Mouse (Mus musculus): ENCODE data around the gene Thumpd2. TPM values are rescaled to one million over a fixed set of nuclear protein-coding genes. Genes with fewer than 3 reads are reported as not detected.

Thumpd2 gene
- polyA plus RNA-seq, 1 experiment from 2014 or later = 11.6 TPM

- no peak overlapping the region for H3K4me2 ChIP-seq (ENCODE audit: low read depth, low read length)
- no peak for ATAC-seq (ENCODE audit: low read depth)
- no peaks in the 10 kb centered on the region for H3K9me3 ChIP-seq (ENCODE audit: control insufficient read depth, low read length)
- H3K36me3 ChIP-seq (ENCODE audit: control insufficient read depth, insufficient read depth, low read length) = 0 out of 2 replicates have a peak, but pooled peaks cover 7% of the 10 kb centered on the region
- DNase-seq (ENCODE audit: low spot score) = no peak
- H3K27me3 ChIP-seq (replicated peaks; ENCODE audit: control insufficient read depth, insufficient read depth, low read length) = no peaks in the 10 kb centered on the region
- no peaks in the 10 kb centered on the region for H3K4me1 ChIP-seq (ENCODE audit: control insufficient read depth, insufficient read depth, low read length)
- H3K9ac ChIP-seq (ENCODE audit: low read depth, low read length) = no peak overlapping the region
- no peak overlapping the region for H3K27ac ChIP-seq (replicated peaks; ENCODE audit: low read depth, low read length)
- whole genome bisulfite sequencing = 93% methylated on average over 3 of the region's 3 CpGs
- H3K4me3 ChIP-seq (ENCODE audit: low read depth, low read length) = no peak overlapping the region
Measured at GRCm38 (mm10) chr17:81063346-81063745, 1.5 kb downstream of the Thumpd2 start.

GRCm38 (mm10) chr17:81062349-81062871 is 2.5 kb downstream of the Thumpd2 start:
- WGBS = 48% methylated on average over 6 of the region's 6 CpGs
- DNase-seq (ENCODE audit: low spot score) (no peak), ATAC-seq (ENCODE audit: low read depth) (no peak)
- Histone ChIP-seq H3K9ac (ENCODE audit: low read depth, low read length) (no peak overlapping the region), H3K4me3 (ENCODE audit: low read depth, low read length) (no peak overlapping the region), H3K4me2 (ENCODE audit: low read depth, low read length) (no peak overlapping the region), H3K36me3 (ENCODE audit: control insufficient read depth, insufficient read depth, low read length) (0 out of 2 replicates have a peak, but pooled peaks cover 7% of the 10 kb centered on the region), H3K27me3 (replicated peaks; ENCODE audit: control insufficient read depth, insufficient read depth, low read length) (no peaks in the 10 kb centered on the region), H3K27ac (replicated peaks; ENCODE audit: low read depth, low read length) (no peak overlapping the region), H3K4me1 (ENCODE audit: control insufficient read depth, insufficient read depth, low read length) (no peaks in the 10 kb centered on the region), H3K9me3 (ENCODE audit: control insufficient read depth, low read length) (no peaks in the 10 kb centered on the region)

- no peak for ATAC-seq (ENCODE audit: low read depth)
- Histone ChIP-seq H3K4me3 (ENCODE audit: low read depth, low read length) (no peak overlapping the region), H3K9ac (ENCODE audit: low read depth, low read length) (no peak overlapping the region), H3K36me3 (ENCODE audit: control insufficient read depth, insufficient read depth, low read length) (peaks cover 23% of the 10 kb centered on the region), H3K27ac (replicated peaks; ENCODE audit: low read depth, low read length) (no peak overlapping the region), H3K4me1 (ENCODE audit: control insufficient read depth, insufficient read depth, low read length) (no peaks in the 10 kb centered on the region), H3K4me2 (ENCODE audit: low read depth, low read length) (no peak overlapping the region), H3K27me3 (replicated peaks; ENCODE audit: control insufficient read depth, insufficient read depth, low read length) (no peaks in the 10 kb centered on the region), H3K9me3 (ENCODE audit: control insufficient read depth, low read length) (no peaks in the 10 kb centered on the region)
- DNase-seq (ENCODE audit: low spot score) = no peak
- 84% methylated on average over 8 of the region's 8 CpGs for WGBS
Measured at GRCm38 (mm10) chr17:81056796-81057381, 8.0 kb downstream of the Thumpd2 start.

GRCm38 (mm10) chr17:81056035-81056434 is 8.8 kb downstream of the Thumpd2 start:
- H3K36me3 ChIP-seq (ENCODE audit: control insufficient read depth, insufficient read depth, low read length) = peaks cover 22% of the 10 kb centered on the region
- 71% methylated on average over 3 of the region's 3 CpGs for WGBS
- ATAC-seq (ENCODE audit: low read depth) (no peak), DNase-seq (ENCODE audit: low spot score) (no peak)
- H3K27me3 ChIP-seq (replicated peaks; ENCODE audit: control insufficient read depth, insufficient read depth, low read length) = no peaks in the 10 kb centered on the region
- H3K4me2 ChIP-seq (ENCODE audit: low read depth, low read length) = no peak overlapping the region
- no peak overlapping the region for H3K27ac ChIP-seq (replicated peaks; ENCODE audit: low read depth, low read length)
- no peak overlapping the region for H3K9ac ChIP-seq (ENCODE audit: low read depth, low read length)
- H3K4me1 ChIP-seq (ENCODE audit: control insufficient read depth, insufficient read depth, low read length) = no peaks in the 10 kb centered on the region
- H3K4me3 ChIP-seq (ENCODE audit: low read depth, low read length) = no peak overlapping the region
- no peaks in the 10 kb centered on the region for H3K9me3 ChIP-seq (ENCODE audit: control insufficient read depth, low read length)

GRCm38 (mm10) chr17:81055522-81055921 is 9.4 kb downstream of the Thumpd2 start:
- ATAC-seq (ENCODE audit: low read depth) (no peak), DNase-seq (ENCODE audit: low spot score) (no peak)
- Histone ChIP-seq H3K36me3 (ENCODE audit: control insufficient read depth, insufficient read depth, low read length) (peaks cover 22% of the 10 kb centered on the region), H3K4me3 (ENCODE audit: low read depth, low read length) (no peak overlapping the region), H3K27me3 (replicated peaks; ENCODE audit: control insufficient read depth, insufficient read depth, low read length) (no peaks in the 10 kb centered on the region), H3K27ac (replicated peaks; ENCODE audit: low read depth, low read length) (no peak overlapping the region), H3K9me3 (ENCODE audit: control insufficient read depth, low read length) (no peaks in the 10 kb centered on the region), H3K4me1 (ENCODE audit: control insufficient read depth, insufficient read depth, low read length) (no peaks in the 10 kb centered on the region), H3K4me2 (ENCODE audit: low read depth, low read length) (no peak overlapping the region), H3K9ac (ENCODE audit: low read depth, low read length) (no peak overlapping the region)
- 86% methylated on average over 5 of the region's 5 CpGs for WGBS

- Histone ChIP-seq H3K4me2 (ENCODE audit: low read depth, low read length) (no peak overlapping the region), H3K4me3 (ENCODE audit: low read depth, low read length) (no peak overlapping the region), H3K27ac (replicated peaks; ENCODE audit: low read depth, low read length) (no peak overlapping the region), H3K27me3 (replicated peaks; ENCODE audit: control insufficient read depth, insufficient read depth, low read length) (no peaks in the 10 kb centered on the region), H3K9ac (ENCODE audit: low read depth, low read length) (no peak overlapping the region), H3K36me3 (ENCODE audit: control insufficient read depth, insufficient read depth, low read length) (peaks cover 22% of the 10 kb centered on the region), H3K9me3 (ENCODE audit: control insufficient read depth, low read length) (no peaks in the 10 kb centered on the region), H3K4me1 (ENCODE audit: control insufficient read depth, insufficient read depth, low read length) (no peaks in the 10 kb centered on the region)
- DNase-seq (ENCODE audit: low spot score) (no peak), ATAC-seq (ENCODE audit: low read depth) (no peak)
- WGBS = 95% methylated on average over 2 of the region's 2 CpGs
Measured at GRCm38 (mm10) chr17:81053274-81053673, 11.6 kb downstream of the Thumpd2 start.

- H3K4me1 ChIP-seq (ENCODE audit: control insufficient read depth, insufficient read depth, low read length) = no peaks in the 10 kb centered on the region
- DNase-seq (ENCODE audit: low spot score) = no peak
- H3K9ac ChIP-seq (ENCODE audit: low read depth, low read length) = no peak overlapping the region
- H3K36me3 ChIP-seq (ENCODE audit: control insufficient read depth, insufficient read depth, low read length) = peaks cover 32% of the 10 kb centered on the region
- no peak overlapping the region for H3K4me3 ChIP-seq (ENCODE audit: low read depth, low read length)
- H3K27me3 ChIP-seq (replicated peaks; ENCODE audit: control insufficient read depth, insufficient read depth, low read length) = no peaks in the 10 kb centered on the region
- WGBS = 60% methylated on average over 7 of the region's 7 CpGs
- H3K27ac ChIP-seq (replicated peaks; ENCODE audit: low read depth, low read length) = no peak overlapping the region
- no peak overlapping the region for H3K4me2 ChIP-seq (ENCODE audit: low read depth, low read length)
- no peaks in the 10 kb centered on the region for H3K9me3 ChIP-seq (ENCODE audit: control insufficient read depth, low read length)
- ATAC-seq (ENCODE audit: low read depth) = no peak
Measured at GRCm38 (mm10) chr17:81047930-81048564, 16.8 kb downstream of the Thumpd2 start.

- no peak for ATAC-seq (ENCODE audit: low read depth)
- Histone ChIP-seq H3K36me3 (ENCODE audit: control insufficient read depth, insufficient read depth, low read length) (peaks cover 41% of the 10 kb centered on the region), H3K4me3 (ENCODE audit: low read depth, low read length) (no peak overlapping the region), H3K4me1 (ENCODE audit: control insufficient read depth, insufficient read depth, low read length) (no peaks in the 10 kb centered on the region), H3K27me3 (replicated peaks; ENCODE audit: control insufficient read depth, insufficient read depth, low read length) (no peaks in the 10 kb centered on the region), H3K9ac (ENCODE audit: low read depth, low read length) (no peak overlapping the region), H3K9me3 (ENCODE audit: control insufficient read depth, low read length) (no peaks in the 10 kb centered on the region), H3K4me2 (ENCODE audit: low read depth, low read length) (no peak overlapping the region), H3K27ac (replicated peaks; ENCODE audit: low read depth, low read length) (no peak overlapping the region)
- 85% methylated on average over 9 of the region's 9 CpGs for WGBS
- no peak for DNase-seq (ENCODE audit: low spot score)
Measured at GRCm38 (mm10) chr17:81045525-81046150, 19.2 kb downstream of the Thumpd2 start.
